Mouse (Mus musculus) myocyte (in vitro differentiated cells): ENCODE measurements around the gene Nmur1.

Experiments used
- CEBPB ChIP-seq: IDR thresholded peaks from 2 replicates; pipeline ENCODE4 v1.6.1; 2011; ENCODE audit warnings: mild to moderate bottlenecking, moderate library complexity; ENCODE audit not compliant: poor library complexity, insufficient read depth, severe bottlenecking
- E2F4 ChIP-seq: IDR thresholded peaks from one replicate; pipeline ENCODE4 v1.6.1; 2011; ENCODE audit warnings: mild to moderate bottlenecking, control low read depth, moderate library complexity; ENCODE audit not compliant: insufficient read depth
- MYOD1 ChIP-seq, 3 experiments: IDR thresholded peaks; one replicate each; pipeline ENCODE4 v1.6.1; 2011; ENCODE audit warnings: control low read depth in 2 of 3, low read depth in 2 of 3, mild to moderate bottlenecking in 2 of 3, moderate library complexity in 1 of 3; ENCODE audit not compliant: insufficient read length in 2 of 3, control insufficient read depth in 1 of 3
- MYOG ChIP-seq, 3 experiments: IDR thresholded peaks; one replicate each; pipeline ENCODE4 v1.6.1; 2011; ENCODE audit warnings: control low read depth in 2 of 3, low read depth in 2 of 3, mild to moderate bottlenecking in 2 of 3; ENCODE audit not compliant: insufficient read length in 2 of 3, control insufficient read depth in 1 of 3, insufficient read depth in 1 of 3
- POLR2A ChIP-seq: IDR thresholded peaks from one replicate; pipeline ENCODE4 v1.6.1; 2011; ENCODE audit warnings: low read depth, mild to moderate bottlenecking, control low read depth, moderate library complexity; ENCODE audit not compliant: insufficient read length
- POLR2AphosphoS2 ChIP-seq: IDR thresholded peaks from one replicate; pipeline ENCODE4 v1.6.1; 2011; ENCODE audit warnings: low read depth, control low read depth; ENCODE audit not compliant: insufficient read length
- REST ChIP-seq: IDR thresholded peaks from one replicate; pipeline ENCODE4 v1.6.1; 2011; ENCODE audit warnings: mild to moderate bottlenecking, control low read depth, moderate library complexity; ENCODE audit not compliant: insufficient read depth, insufficient read length
- SRF ChIP-seq: IDR thresholded peaks from one replicate; pipeline ENCODE4 v1.6.1; 2011; ENCODE audit warnings: low read depth; ENCODE audit not compliant: control insufficient read depth, insufficient read length
- USF1 ChIP-seq: IDR thresholded peaks from one replicate; pipeline ENCODE4 v1.6.1; 2011; ENCODE audit warnings: low read depth, mild to moderate bottlenecking, control low read depth, moderate library complexity

DNA sequence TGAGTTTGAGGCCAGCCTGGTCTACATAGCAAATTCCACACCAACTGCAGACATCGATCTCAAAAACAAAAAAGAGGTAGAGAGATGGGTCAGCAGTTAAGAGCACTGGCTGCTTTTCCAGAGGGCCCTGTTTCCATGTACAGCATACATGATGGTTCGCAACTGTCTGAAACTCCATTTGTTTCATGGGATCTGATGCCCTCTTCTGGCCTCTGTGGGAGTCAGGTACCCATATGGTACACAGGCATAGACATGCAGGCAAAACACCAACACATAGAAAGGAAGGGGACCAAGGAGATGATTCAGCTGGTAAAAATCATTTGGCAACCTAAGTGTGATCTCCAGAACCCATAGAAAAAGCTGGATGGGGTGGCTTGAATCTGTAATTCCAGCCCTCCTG lies 12.5 kb upstream of the Nmur1 start:
- TF ChIP-seq USF1, result no peak
- no peak for TF ChIP-seq POLR2A
- no peak for TF ChIP-seq E2F4
- no peak for TF ChIP-seq MYOG (IDR thresholded peaks at IDR 0.05; ENCODE audit: control insufficient read depth in 1 of 3, insufficient read depth in 1 of 3, insufficient read length in 2 of 3, low read depth in 2 of 3)
- TF ChIP-seq CEBPB, result no peak
- no peak for TF ChIP-seq REST
- no peak for TF ChIP-seq POLR2AphosphoS2
- TF ChIP-seq MYOD1 (IDR thresholded peaks at IDR 0.05; ENCODE audit: control insufficient read depth in 1 of 3, insufficient read length in 2 of 3, low read depth in 2 of 3), result no peak
- TF ChIP-seq SRF, result no peak
